Mouse (Mus musculus): ENCODE results near the gene Enpep.

DNA sequence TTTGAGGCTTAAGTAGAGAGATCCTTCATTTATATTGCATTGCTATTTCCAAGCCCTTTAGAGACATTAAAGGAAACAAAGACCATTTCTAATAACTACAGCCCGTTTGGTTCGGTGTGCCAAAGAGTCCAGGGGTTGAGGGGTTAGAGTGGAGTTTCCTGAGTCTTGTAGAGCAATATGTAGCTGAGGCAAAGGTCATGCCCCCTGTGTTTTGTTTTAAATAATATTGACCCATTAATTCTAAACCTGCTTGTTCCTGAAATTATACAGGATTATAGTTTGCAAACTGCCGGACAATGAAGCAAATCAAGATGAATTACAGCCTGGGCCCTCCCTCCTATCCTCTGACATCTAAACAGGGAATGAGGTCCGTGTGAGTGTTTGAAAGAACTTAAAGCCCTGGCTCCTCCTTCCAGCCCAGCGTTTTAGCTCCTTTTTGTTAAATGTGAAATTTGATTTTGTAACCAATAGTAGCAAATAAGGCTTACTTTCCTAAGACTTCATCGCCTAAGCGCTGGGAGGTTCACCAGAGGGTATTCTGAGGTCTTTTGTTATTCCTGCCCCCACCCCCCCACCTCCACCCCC lies 112.3 kb downstream of the Enpep start:
- TF ChIP-seq GATA1 (IDR thresholded peaks at IDR 0.05; ENCODE audit: low read length) (no peak), TAL1 (IDR thresholded peaks at IDR 0.05; ENCODE audit: low read length) (no peak)

All from erythroblast, embryonic 14.5 days (primary cell).